Mouse (Mus musculus) monocyte, adult 2 months (primary cell): ENCODE measurements around the gene Figla.

Experiments used
- DNase-seq, 2 experiments: peaks; one replicate each; pipeline ENCODE4 v3.0.0; 2022; ENCODE audit warnings: low spot score in 2 of 2, low read depth in 1 of 2

The Figla gene

GRCm38 (mm10) chr6:86067145-86067544 lies 51.2 kb downstream of the Figla start:
- no peak for DNase-seq

GRCm38 (mm10) chr6:86069009-86069408 lies 53.0 kb downstream of the Figla start:
- no peak for DNase-seq

GRCm38 (mm10) chr6:86069856-86070255 lies 53.9 kb downstream of the Figla start:
- no peak for DNase-seq

- DNase-seq: no peak
Observed at GRCm38 (mm10) chr6:86070277-86070676, 54.3 kb downstream of the Figla start.
